Mouse (Mus musculus): Measurements from ENCODE around the gene Tbx6. TPM values are rescaled to one million over a fixed set of nuclear protein-coding genes. Genes with fewer than 3 reads are reported as not detected.

Gene Tbx6
- polyA plus RNA-seq, 1 experiment from 2014 or later = 0.26 TPM

DNA sequence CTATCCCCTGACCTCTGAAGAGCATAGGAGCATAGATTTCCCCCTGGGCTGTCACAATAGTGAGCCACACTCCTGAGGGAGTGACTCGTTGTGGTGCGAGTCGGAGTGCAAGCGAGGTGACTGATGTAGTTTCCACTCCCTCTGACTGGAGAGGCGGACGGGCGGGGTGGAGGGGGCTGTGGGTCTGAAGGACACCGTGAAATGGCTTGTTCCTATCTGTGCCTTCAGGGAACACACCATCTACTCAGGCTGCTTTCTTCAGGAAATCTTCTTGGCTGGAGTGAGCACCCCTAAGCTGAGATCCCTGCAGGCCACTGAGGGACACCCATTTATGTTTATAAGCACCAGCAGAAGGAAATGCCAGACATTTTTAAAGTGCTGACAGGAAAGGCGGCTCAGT is 41.5 kb downstream of the Tbx6 start:
- Histone ChIP-seq H3K4me3 (ENCODE audit: control insufficient read depth in 1 of 2, insufficient read depth in 1 of 2, low read depth in 1 of 2, low read length in 2 of 2) (no peak overlapping the region), H3K36me3 (ENCODE audit: control insufficient read depth, insufficient read depth, low read length) (no peaks in the 10 kb centered on the region), H3K4me2 (ENCODE audit: low read length) (no peak overlapping the region), H3K4me1 (ENCODE audit: control insufficient read depth in 2 of 2, insufficient read depth in 2 of 2, low read length in 2 of 2) (peaks cover 0 to 4% of the 10 kb centered on the region in 2 experiments; a peak in 2 of 4 replicates), H3K27ac (replicated peaks in 1 of 2; ENCODE audit: control insufficient read depth in 1 of 2, insufficient read depth in 1 of 2, low read depth in 2 of 2, low read length in 2 of 2) (no peak overlapping the region), H3K9ac (ENCODE audit: low read length) (no peak overlapping the region), H3K9me3 (ENCODE audit: control insufficient read depth, low read length) (no peaks in the 10 kb centered on the region), H3K27me3 (ENCODE audit: control insufficient read depth, insufficient read depth, low read length) (peaks cover 39% of the 10 kb centered on the region)
- WGBS = 15% methylated on average over 9 of the region's 9 CpGs
- no peak for ATAC-seq (ENCODE audit: insufficient number of reproducible peaks, insufficient read depth, low FRiP score, low read depth)

DNA sequence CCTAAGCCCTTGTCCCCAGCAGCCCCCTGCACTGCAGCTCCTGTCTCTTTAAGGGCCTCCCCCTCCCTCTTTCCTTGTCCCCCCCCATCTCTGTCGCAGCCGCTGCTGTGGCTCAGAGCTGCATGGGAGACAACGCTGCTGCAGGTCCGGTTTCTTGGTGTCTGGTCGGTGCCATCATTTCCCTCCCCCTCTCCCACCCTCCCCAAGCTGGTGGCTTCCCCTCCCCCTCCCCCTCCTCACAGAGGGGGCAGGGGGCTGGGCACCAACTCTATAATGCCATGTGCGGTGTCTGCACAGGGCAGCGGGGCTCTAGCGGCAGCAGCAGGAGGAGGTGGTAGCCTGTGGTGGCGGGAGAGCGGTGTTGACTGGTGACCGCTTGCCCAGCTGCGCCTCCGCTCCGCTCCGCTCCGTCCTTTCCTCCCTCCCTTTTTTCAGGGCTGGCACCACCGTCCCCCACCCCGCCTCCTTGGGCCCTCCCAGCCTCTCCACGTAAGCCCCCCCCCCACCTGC is 42.0 kb downstream of the Tbx6 start:
- peak overlapping the region in 1 of 2 experiments; percentile 27; a peak in 2 of 4 replicates for H3K4me3 ChIP-seq (ENCODE audit: control insufficient read depth in 1 of 2, insufficient read depth in 1 of 2, low read depth in 1 of 2, low read length in 2 of 2)
- H3K27me3 ChIP-seq (ENCODE audit: control insufficient read depth, insufficient read depth, low read length) = peaks cover 39% of the 10 kb centered on the region
- peaks cover 0 to 4% of the 10 kb centered on the region in 2 experiments; a peak in 2 of 4 replicates for H3K4me1 ChIP-seq (ENCODE audit: control insufficient read depth in 2 of 2, insufficient read depth in 2 of 2, low read length in 2 of 2)
- H3K4me2 ChIP-seq (ENCODE audit: low read length) = peak overlapping the region; percentile 57
- H3K36me3 ChIP-seq (ENCODE audit: control insufficient read depth, insufficient read depth, low read length) = no peaks in the 10 kb centered on the region
- H3K9ac ChIP-seq (ENCODE audit: low read length) = 0 out of 2 replicates have a peak overlapping the region, but pooled peaks have one; percentile 8
- no peak for ATAC-seq (ENCODE audit: insufficient number of reproducible peaks, insufficient read depth, low FRiP score, low read depth)
- WGBS = 4% methylated on average over 18 of the region's 19 CpGs
- H3K27ac ChIP-seq (replicated peaks in 1 of 2; ENCODE audit: control insufficient read depth in 1 of 2, insufficient read depth in 1 of 2, low read depth in 2 of 2, low read length in 2 of 2) = no peak overlapping the region
- H3K9me3 ChIP-seq (ENCODE audit: control insufficient read depth, low read length) = no peaks in the 10 kb centered on the region

DNA sequence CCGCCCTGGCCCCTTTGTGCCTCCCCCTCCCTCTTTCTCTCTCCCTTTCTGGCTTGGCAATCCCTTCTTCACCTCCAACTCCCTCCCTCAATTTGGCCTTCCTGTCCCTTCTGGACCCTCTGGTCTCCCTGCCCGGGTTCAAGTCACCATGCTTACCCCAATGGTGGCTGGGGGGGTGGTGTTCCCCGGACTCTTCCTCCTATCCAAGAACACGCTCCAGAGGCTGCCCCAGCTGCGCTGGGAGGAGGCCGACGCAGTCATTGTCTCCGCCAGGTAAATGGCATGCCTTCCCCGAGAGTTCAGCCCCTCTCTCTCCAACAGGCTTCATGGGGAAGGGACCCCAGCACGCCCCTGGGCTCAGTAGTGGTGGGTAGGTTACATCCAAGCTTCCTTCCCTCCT is 42.7 kb downstream of the Tbx6 start:
- H3K27me3 ChIP-seq (ENCODE audit: control insufficient read depth, insufficient read depth, low read length) = peaks cover 40% of the 10 kb centered on the region
- H3K27ac ChIP-seq (replicated peaks in 1 of 2; ENCODE audit: control insufficient read depth in 1 of 2, insufficient read depth in 1 of 2, low read depth in 2 of 2, low read length in 2 of 2) = no peak overlapping the region
- no peaks in the 10 kb centered on the region for H3K9me3 ChIP-seq (ENCODE audit: control insufficient read depth, low read length)
- H3K4me3 ChIP-seq (ENCODE audit: control insufficient read depth in 1 of 2, insufficient read depth in 1 of 2, low read depth in 1 of 2, low read length in 2 of 2) = no peak overlapping the region
- no peak overlapping the region for H3K9ac ChIP-seq (ENCODE audit: low read length)
- no peak overlapping the region for H3K4me2 ChIP-seq (ENCODE audit: low read length)
- ATAC-seq (ENCODE audit: insufficient number of reproducible peaks, insufficient read depth, low FRiP score, low read depth) = no peak
- peaks cover 0 to 4% of the 10 kb centered on the region in 2 experiments; a peak in 2 of 4 replicates for H3K4me1 ChIP-seq (ENCODE audit: control insufficient read depth in 2 of 2, insufficient read depth in 2 of 2, low read length in 2 of 2)
- no peaks in the 10 kb centered on the region for H3K36me3 ChIP-seq (ENCODE audit: control insufficient read depth, insufficient read depth, low read length)
- WGBS = 8% methylated on average over 10 of the region's 10 CpGs

DNA sequence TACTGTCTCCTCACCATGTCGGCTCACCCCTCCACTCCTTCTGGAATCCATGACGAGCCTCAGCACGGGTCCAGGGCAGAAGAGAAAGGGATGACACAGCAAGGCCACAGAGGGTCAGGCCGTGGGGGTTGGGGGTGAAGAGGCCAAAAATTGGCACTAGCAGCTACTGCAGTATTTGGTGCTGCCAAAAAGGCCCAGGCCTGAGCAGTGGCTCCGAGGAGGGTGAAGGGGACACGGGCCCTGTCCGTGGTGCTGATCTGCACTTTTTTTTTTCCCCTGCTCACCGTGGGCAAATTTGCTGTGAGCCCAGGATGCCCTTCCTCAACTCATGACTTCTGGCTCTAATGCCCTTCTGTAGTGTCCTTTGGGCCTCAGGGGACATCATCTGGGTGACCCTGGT is 44.1 kb downstream of the Tbx6 start:
- no peak overlapping the region for H3K27ac ChIP-seq (replicated peaks in 1 of 2; ENCODE audit: control insufficient read depth in 1 of 2, insufficient read depth in 1 of 2, low read depth in 2 of 2, low read length in 2 of 2)
- H3K27me3 ChIP-seq (ENCODE audit: control insufficient read depth, insufficient read depth, low read length) = peaks cover 50% of the 10 kb centered on the region
- peaks cover 0 to 4% of the 10 kb centered on the region in 2 experiments; a peak in 2 of 4 replicates for H3K4me1 ChIP-seq (ENCODE audit: control insufficient read depth in 2 of 2, insufficient read depth in 2 of 2, low read length in 2 of 2)
- H3K4me2 ChIP-seq (ENCODE audit: low read length) = no peak overlapping the region
- 10% methylated on average over 7 of the region's 8 CpGs for WGBS
- H3K9ac ChIP-seq (ENCODE audit: low read length) = no peak overlapping the region
- H3K4me3 ChIP-seq (ENCODE audit: control insufficient read depth in 1 of 2, insufficient read depth in 1 of 2, low read depth in 1 of 2, low read length in 2 of 2) = no peak overlapping the region
- no peak for ATAC-seq (ENCODE audit: insufficient number of reproducible peaks, insufficient read depth, low FRiP score, low read depth)
- no peaks in the 10 kb centered on the region for H3K36me3 ChIP-seq (ENCODE audit: control insufficient read depth, insufficient read depth, low read length)
- H3K9me3 ChIP-seq (ENCODE audit: control insufficient read depth, low read length) = no peaks in the 10 kb centered on the region

DNA sequence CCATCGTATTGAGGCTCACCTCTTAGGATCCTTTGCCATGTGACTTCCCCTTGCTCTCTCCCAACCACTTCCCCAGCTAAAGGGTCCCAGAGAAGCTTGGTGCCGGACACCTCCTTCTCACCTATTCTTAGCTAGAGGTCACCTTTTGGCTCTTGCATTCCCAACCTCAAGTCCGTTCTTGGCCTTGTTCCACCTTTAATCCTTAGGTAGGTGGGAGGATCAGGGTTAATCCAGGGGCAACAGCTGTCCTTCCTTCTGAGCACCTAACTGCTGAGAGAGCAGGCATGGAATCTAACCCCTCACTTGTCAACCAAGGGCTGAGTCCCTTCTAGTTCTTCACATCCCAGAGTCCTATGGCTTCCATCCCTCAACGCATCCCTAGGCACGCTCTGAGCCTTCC is 44.7 kb downstream of the Tbx6 start:
- Histone ChIP-seq H3K9ac (ENCODE audit: low read length) (no peak overlapping the region), H3K4me1 (ENCODE audit: control insufficient read depth in 2 of 2, insufficient read depth in 2 of 2, low read length in 2 of 2) (peaks cover 0 to 4% of the 10 kb centered on the region in 2 experiments; a peak in 2 of 4 replicates), H3K27me3 (ENCODE audit: control insufficient read depth, insufficient read depth, low read length) (peaks cover 51% of the 10 kb centered on the region), H3K36me3 (ENCODE audit: control insufficient read depth, insufficient read depth, low read length) (no peaks in the 10 kb centered on the region), H3K9me3 (ENCODE audit: control insufficient read depth, low read length) (no peaks in the 10 kb centered on the region), H3K4me3 (ENCODE audit: control insufficient read depth in 1 of 2, insufficient read depth in 1 of 2, low read depth in 1 of 2, low read length in 2 of 2) (no peak overlapping the region), H3K27ac (replicated peaks in 1 of 2; ENCODE audit: control insufficient read depth in 1 of 2, insufficient read depth in 1 of 2, low read depth in 2 of 2, low read length in 2 of 2) (no peak overlapping the region), H3K4me2 (ENCODE audit: low read length) (no peak overlapping the region)
- no peak for ATAC-seq (ENCODE audit: insufficient number of reproducible peaks, insufficient read depth, low FRiP score, low read depth)
- 52% methylated on average over 5 of the region's 5 CpGs for WGBS

DNA sequence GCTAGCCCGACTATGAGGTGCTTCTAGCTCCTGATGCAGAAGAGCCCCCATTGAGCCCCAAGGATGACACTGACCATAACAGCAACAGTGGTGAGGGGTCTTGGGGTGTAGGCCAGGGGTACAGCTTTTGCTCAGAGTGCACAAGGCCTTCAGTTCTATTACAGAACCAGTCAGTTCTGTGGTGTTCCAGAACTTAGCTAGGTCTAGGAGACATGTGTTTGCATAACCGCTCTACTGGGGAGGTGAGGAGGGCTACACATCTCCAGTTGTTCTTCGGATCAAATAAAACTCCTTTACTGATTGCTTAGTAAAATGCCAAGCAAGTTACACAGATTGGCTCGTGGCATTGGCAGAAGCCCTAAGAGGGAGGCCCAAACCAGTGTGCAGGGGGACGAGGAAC is 50.3 kb downstream of the Tbx6 start, which contains the start of gene 4930451I11Rik:
Gene 4930451I11Rik, minus strand, starts transcription at position 101 of the 400 bp plus-strand sequence.
- H3K27me3 ChIP-seq (ENCODE audit: control insufficient read depth, insufficient read depth, low read length) = peaks cover 18% of the 10 kb centered on the region; the same call in 1 of the 2 replicates
- H3K4me1 ChIP-seq (ENCODE audit: control insufficient read depth in 2 of 2, insufficient read depth in 2 of 2, low read length in 2 of 2) = peaks cover 0 to 5% of the 10 kb centered on the region in 2 experiments; a peak in 1 of 4 replicates
- H3K27ac ChIP-seq (replicated peaks in 1 of 2; ENCODE audit: control insufficient read depth in 1 of 2, insufficient read depth in 1 of 2, low read depth in 2 of 2, low read length in 2 of 2) = no peak within 1 kb of the TSS
- H3K9me3 ChIP-seq (ENCODE audit: control insufficient read depth, low read length) = no peaks in the 10 kb centered on the region
- peak within 1 kb of the TSS; percentile 49; the same call in 1 of the 2 replicates for H3K9ac ChIP-seq (ENCODE audit: low read length)
- peak within 1 kb of the TSS; percentile 17 to 46; a peak in 3 of 4 replicates for H3K4me3 ChIP-seq (ENCODE audit: control insufficient read depth in 1 of 2, insufficient read depth in 1 of 2, low read depth in 1 of 2, low read length in 2 of 2)
- H3K4me2 ChIP-seq (ENCODE audit: low read length) = peak within 1 kb of the TSS; percentile 63
- H3K36me3 ChIP-seq (ENCODE audit: control insufficient read depth, insufficient read depth, low read length) = no peaks in the 10 kb centered on the region
- ATAC-seq (ENCODE audit: insufficient number of reproducible peaks, insufficient read depth, low FRiP score, low read depth) = no peak
- 54% methylated on average over 5 of the region's 5 CpGs for WGBS

DNA sequence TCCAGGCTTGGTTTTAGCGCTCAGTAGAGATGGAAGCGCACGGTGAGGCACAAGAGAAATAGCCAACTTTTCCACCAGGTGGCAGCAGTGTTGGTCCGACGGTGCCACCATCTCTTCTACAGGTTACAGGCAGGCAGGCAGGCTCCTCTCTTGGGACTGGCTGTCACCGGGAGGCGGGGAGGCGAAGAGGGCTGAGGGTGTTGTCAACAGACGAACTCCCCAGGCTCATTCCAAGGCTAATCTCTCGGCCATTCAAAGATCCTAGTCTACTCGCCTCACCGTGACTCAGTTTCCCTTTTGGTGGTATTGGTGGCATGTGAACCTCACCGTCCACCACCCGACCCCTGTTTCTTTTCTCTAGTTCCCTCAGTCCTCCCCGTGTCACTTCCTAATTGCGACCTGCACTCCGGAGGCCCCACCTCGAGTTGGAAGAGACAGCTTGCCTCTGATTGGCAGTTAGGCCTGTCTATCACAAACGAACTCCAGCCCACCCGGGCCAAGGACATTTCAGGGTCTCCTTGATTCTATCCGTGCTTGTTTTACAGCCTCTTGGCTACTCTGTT is 50.8 kb downstream of the Tbx6 start:
- Histone ChIP-seq H3K27ac (replicated peaks in 1 of 2; ENCODE audit: control insufficient read depth in 1 of 2, insufficient read depth in 1 of 2, low read depth in 2 of 2, low read length in 2 of 2) (no peak overlapping the region), H3K4me1 (ENCODE audit: control insufficient read depth in 2 of 2, insufficient read depth in 2 of 2, low read length in 2 of 2) (peaks cover 0 to 5% of the 10 kb centered on the region in 2 experiments; a peak in 1 of 4 replicates), H3K4me2 (ENCODE audit: low read length) (peak overlapping the region; percentile 63), H3K9ac (ENCODE audit: low read length) (peak overlapping the region; percentile 49; the same call in 1 of the 2 replicates), H3K4me3 (ENCODE audit: control insufficient read depth in 1 of 2, insufficient read depth in 1 of 2, low read depth in 1 of 2, low read length in 2 of 2) (peak overlapping the region; percentile 17 to 46; a peak in 3 of 4 replicates), H3K36me3 (ENCODE audit: control insufficient read depth, insufficient read depth, low read length) (no peaks in the 10 kb centered on the region), H3K9me3 (ENCODE audit: control insufficient read depth, low read length) (no peaks in the 10 kb centered on the region), H3K27me3 (ENCODE audit: control insufficient read depth, insufficient read depth, low read length) (peaks cover 18% of the 10 kb centered on the region; the same call in 1 of the 2 replicates)
- ATAC-seq (ENCODE audit: insufficient number of reproducible peaks, insufficient read depth, low FRiP score, low read depth) = peak; percentile 52; the same call in 1 of the 2 replicates
- under 1% methylated on average over 21 of the region's 21 CpGs for WGBS
